Mouse (Mus musculus) midbrain, embryonic 11.5 days (tissue): ENCODE data around the gene Slc35g1. TPM values are rescaled to one million over a fixed set of nuclear protein-coding genes. Genes with fewer than 3 reads are reported as not detected.

Experiments used
- ATAC-seq: fragments of 200-750 bp; cut with Nextera tagmentation; 2 replicates; pipeline ENCODE4 v1.8.0; 2017; ENCODE audit warnings: moderate TSS enrichment, moderate library complexity; ENCODE audit not compliant: low FRiP score
- DNase-seq: peaks from one replicate; pipeline ENCODE4 v3.0.0; 2015; ENCODE audit warnings: low spot score; ENCODE audit errors: missing footprints
- H3K27ac ChIP-seq: fragments of 300-500 bp; sonication (generic); 2 replicates; pipeline ENCODE4 v1.5.1; 2014; ENCODE audit warnings: low read depth, low read length
- H3K27me3 ChIP-seq: fragments of 300-500 bp; sonication (generic); 2 replicates; pipeline ENCODE4 v1.6.1; 2014; ENCODE audit warnings: mild to moderate bottlenecking, low read length, moderate library complexity, mixed read lengths; ENCODE audit not compliant: control insufficient read depth, insufficient read depth
- H3K36me3 ChIP-seq: fragments of 300-500 bp; sonication (generic); 2 replicates; pipeline ENCODE4 v1.6.1; 2014; ENCODE audit warnings: mild to moderate bottlenecking, low read length, moderate library complexity, mixed read lengths; ENCODE audit not compliant: control insufficient read depth, insufficient read depth
- H3K4me1 ChIP-seq: fragments of 300-500 bp; sonication (generic); 2 replicates; pipeline ENCODE4 v1.6.1; 2014; ENCODE audit warnings: low read length; ENCODE audit not compliant: control insufficient read depth, insufficient read depth
- H3K4me2 ChIP-seq: fragments of 300-500 bp; sonication (generic); 2 replicates; pipeline ENCODE4 v1.6.1; 2014; ENCODE audit warnings: mild to moderate bottlenecking, moderate library complexity
- H3K4me3 ChIP-seq: fragments of 300-500 bp; sonication (generic); 2 replicates; pipeline ENCODE4 v1.5.1; 2014; ENCODE audit warnings: low read depth, low read length
- H3K9ac ChIP-seq: fragments of 300-500 bp; sonication (generic); 2 replicates; pipeline ENCODE4 v1.6.1; 2014; ENCODE audit warnings: low read length
- H3K9me3 ChIP-seq: fragments of 300-500 bp; sonication (generic); 2 replicates; pipeline ENCODE4 v1.6.1; 2016; ENCODE audit warnings: low read length; ENCODE audit not compliant: control insufficient read depth
- WGBS: fragments of 180-500 bp; shearing (Covaris S2); extraction: QIAGEN DNeasy Blood & Tissue Kit; methylation state at CpG from one replicate; pipeline ENCODE4 v1.1.7; 2014; 5-methylcytosine and 5-hydroxymethylcytosine counted together
- polyA plus RNA-seq: library from polyadenylated mRNA; unstranded; fragments of >200 nt; fragmentation: Nextera tagmentation; extraction: Ambion mirVana; gene quantifications from 2 replicates; pipeline ENCODE4 v1.2.1, GENCODE M21; 2014

Gene Slc35g1
- polyA plus RNA-seq, result 7.0 and 8.0 TPM in 2 replicates

GRCm38 (mm10) chr19:38395701-38396632, at the start of gene Slc35g1:
Gene Slc35g1 (plus strand): TSS chr19:38395980.
- WGBS, result under 1% methylated on average over 60 of the region's 90 CpGs
- DNase-seq, result peak; percentile 98
- no peaks in the 10 kb centered on the region for H3K36me3 ChIP-seq
- peak within 1 kb of the TSS; percentile 86 for H3K9ac ChIP-seq
- no peaks in the 10 kb centered on the region for H3K9me3 ChIP-seq
- peaks cover 5% of the 10 kb centered on the region; the same call in 1 of the 2 replicates for H3K4me1 ChIP-seq
- peak; percentile 97 for ATAC-seq
- peak within 1 kb of the TSS; percentile 75 for H3K4me2 ChIP-seq
- H3K4me3 ChIP-seq, result peak within 1 kb of the TSS; percentile 68
- 0 out of 2 replicates have a peak within 1 kb of the TSS, but pooled peaks have one; percentile 14 for H3K27ac ChIP-seq
- H3K27me3 ChIP-seq, result no peaks in the 10 kb centered on the region

GRCm38 (mm10) chr19:38348271-38349012, 47.3 kb upstream of the Slc35g1 start:
- H3K27ac ChIP-seq, result no peak overlapping the region
- no peak overlapping the region for H3K4me3 ChIP-seq
- no peak overlapping the region for H3K4me2 ChIP-seq
- no peaks in the 10 kb centered on the region for H3K27me3 ChIP-seq
- H3K9ac ChIP-seq, result no peak overlapping the region
- no peaks in the 10 kb centered on the region for H3K36me3 ChIP-seq
- H3K9me3 ChIP-seq, result no peaks in the 10 kb centered on the region
- DNase-seq, result no peak
- WGBS, result 37% methylated on average over 13 of the region's 13 CpGs
- no peaks in the 10 kb centered on the region for H3K4me1 ChIP-seq
- ATAC-seq, result no peak

DNA sequence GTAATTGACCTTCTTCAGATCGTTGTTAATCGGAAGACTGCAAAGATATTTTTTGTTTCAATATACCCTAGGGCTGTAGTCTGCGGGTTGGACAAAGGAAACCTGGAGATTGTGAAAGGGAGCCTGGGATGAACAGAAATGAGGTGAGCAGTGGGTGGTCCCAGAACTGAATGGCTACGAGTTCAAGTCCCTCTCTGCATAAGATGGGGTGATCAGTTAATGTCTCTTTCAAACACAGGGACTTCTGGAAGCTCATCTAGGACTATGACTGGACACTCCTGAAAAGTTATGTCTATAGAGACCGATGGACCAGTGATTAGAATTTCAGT, 46.8 kb upstream of the Slc35g1 start:
- no peaks in the 10 kb centered on the region for H3K9me3 ChIP-seq
- no peaks in the 10 kb centered on the region for H3K27me3 ChIP-seq
- no peak overlapping the region for H3K4me3 ChIP-seq
- DNase-seq (no peak), ATAC-seq (no peak)
- H3K4me1 ChIP-seq, result no peaks in the 10 kb centered on the region
- no peak overlapping the region for H3K4me2 ChIP-seq
- WGBS, result 83% methylated on average over 5 of the region's 5 CpGs
- H3K9ac ChIP-seq, result no peak overlapping the region
- H3K27ac ChIP-seq, result no peak overlapping the region
- no peaks in the 10 kb centered on the region for H3K36me3 ChIP-seq

GRCm38 (mm10) chr19:38351202-38351601, 44.6 kb upstream of the Slc35g1 start:
- H3K4me3 ChIP-seq, result no peak overlapping the region
- no peak for DNase-seq
- 94% methylated on average over 2 of the region's 2 CpGs for WGBS
- H3K36me3 ChIP-seq, result no peaks in the 10 kb centered on the region
- H3K27ac ChIP-seq, result no peak overlapping the region
- H3K4me2 ChIP-seq, result no peak overlapping the region
- no peaks in the 10 kb centered on the region for H3K27me3 ChIP-seq
- ATAC-seq, result no peak
- H3K9me3 ChIP-seq, result no peaks in the 10 kb centered on the region
- no peak overlapping the region for H3K9ac ChIP-seq
- no peaks in the 10 kb centered on the region for H3K4me1 ChIP-seq

GRCm38 (mm10) chr19:38351728-38352127, 44.1 kb upstream of the Slc35g1 start:
- DNase-seq (no peak), ATAC-seq (no peak)
- no peaks in the 10 kb centered on the region for H3K9me3 ChIP-seq
- H3K27me3 ChIP-seq, result no peaks in the 10 kb centered on the region
- no peak overlapping the region for H3K4me2 ChIP-seq
- H3K4me3 ChIP-seq, result no peak overlapping the region
- no peak overlapping the region for H3K27ac ChIP-seq
- H3K36me3 ChIP-seq, result no peaks in the 10 kb centered on the region
- no peaks in the 10 kb centered on the region for H3K4me1 ChIP-seq
- no peak overlapping the region for H3K9ac ChIP-seq
- WGBS, result 94% methylated on average over 3 of the region's 3 CpGs

DNA sequence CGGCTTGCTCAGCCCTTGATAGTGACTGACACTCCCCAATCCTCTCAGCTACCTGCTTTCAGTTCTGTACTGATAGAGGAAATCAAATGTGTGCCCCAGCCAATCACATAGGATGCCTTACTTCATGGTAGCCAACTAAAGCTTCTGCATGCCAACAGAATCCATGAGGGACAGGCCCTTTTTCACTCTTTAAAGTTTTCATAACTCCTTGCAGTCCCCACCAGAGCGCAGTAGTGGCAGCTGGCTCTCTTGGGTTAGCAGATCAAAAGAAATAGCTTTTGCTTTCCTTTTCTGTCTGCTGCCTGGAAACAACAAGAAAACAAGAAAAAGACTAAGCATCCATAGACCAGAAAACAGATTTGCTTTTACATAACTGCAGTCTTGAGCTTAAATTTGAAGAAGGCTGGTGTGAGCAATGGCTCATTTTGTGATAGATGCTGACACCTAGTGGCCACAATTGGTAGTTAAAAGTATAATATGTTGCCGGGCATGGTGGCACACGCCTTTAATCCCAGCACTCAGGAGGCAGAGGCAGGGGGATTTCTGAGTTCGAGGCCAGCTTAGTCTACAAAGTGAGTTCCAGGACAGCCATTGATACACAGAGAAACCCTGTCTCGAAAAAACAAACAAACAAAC, 43.2 kb upstream of the Slc35g1 start:
- WGBS, result 47% methylated on average over 6 of the region's 6 CpGs
- ATAC-seq, result 0 out of 2 replicates have a peak, but pooled peaks have one; percentile 38
- Histone ChIP-seq H3K36me3 (no peaks in the 10 kb centered on the region), H3K4me1 (no peaks in the 10 kb centered on the region), H3K4me2 (no peak overlapping the region), H3K9ac (no peak overlapping the region), H3K27me3 (no peaks in the 10 kb centered on the region), H3K4me3 (no peak overlapping the region), H3K9me3 (no peaks in the 10 kb centered on the region), H3K27ac (no peak overlapping the region)
- peak; percentile 96 for DNase-seq

DNA sequence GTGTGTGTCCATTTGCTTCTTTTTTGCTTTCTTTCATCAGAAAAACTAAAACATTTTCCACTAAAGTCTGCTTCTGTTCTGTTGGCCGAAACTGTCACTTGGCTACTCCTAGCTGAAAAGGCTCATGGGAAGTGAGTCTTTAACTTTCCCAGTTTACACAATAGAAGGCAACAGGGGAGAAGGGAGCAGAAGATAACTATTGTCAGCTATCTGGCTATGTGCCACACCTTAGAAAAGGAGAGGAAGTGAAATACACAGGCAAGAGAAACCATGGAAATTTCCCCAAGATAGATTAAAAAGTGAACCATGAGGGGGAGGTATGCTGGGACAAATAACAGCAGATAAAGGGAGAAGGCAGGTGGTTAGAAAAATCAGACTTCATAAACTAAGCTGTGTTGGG, 41.5 kb upstream of the Slc35g1 start:
- ATAC-seq (no peak), DNase-seq (no peak)
- H3K36me3 ChIP-seq, result no peaks in the 10 kb centered on the region
- H3K27me3 ChIP-seq, result no peaks in the 10 kb centered on the region
- H3K4me1 ChIP-seq, result no peaks in the 10 kb centered on the region
- H3K27ac ChIP-seq, result no peak overlapping the region
- WGBS, result 86% methylated on average over 1 of the region's 1 CpGs
- H3K4me3 ChIP-seq, result no peak overlapping the region
- H3K9ac ChIP-seq, result no peak overlapping the region
- H3K4me2 ChIP-seq, result no peak overlapping the region
- no peaks in the 10 kb centered on the region for H3K9me3 ChIP-seq

DNA sequence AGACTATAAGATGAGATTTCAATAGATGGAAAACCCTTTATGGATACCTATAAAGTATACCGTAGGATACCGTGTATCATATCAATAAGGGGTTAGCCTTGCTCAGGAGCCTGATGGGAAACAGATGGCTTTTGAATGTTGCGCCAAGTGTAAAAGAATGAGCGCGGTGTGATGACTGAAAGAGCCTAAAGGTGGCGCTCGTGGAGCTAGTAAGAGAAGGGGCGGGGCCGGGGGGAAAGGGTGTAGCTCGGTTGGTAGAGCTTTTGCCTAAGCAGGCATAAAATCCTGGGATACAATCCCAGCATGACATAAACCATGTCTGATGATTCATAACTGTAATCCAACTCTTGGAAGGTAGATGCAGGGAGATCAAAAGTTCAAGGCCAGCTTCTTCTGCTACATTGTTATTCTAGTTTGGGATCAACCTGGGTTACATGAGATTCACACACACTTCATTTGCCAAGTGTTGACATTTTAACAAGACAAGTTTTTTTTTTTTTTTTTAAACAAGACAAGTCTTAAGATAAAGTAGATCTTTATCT, 40.9 kb upstream of the Slc35g1 start:
- no peaks in the 10 kb centered on the region for H3K27me3 ChIP-seq
- ATAC-seq (no peak), DNase-seq (no peak)
- H3K36me3 ChIP-seq, result no peaks in the 10 kb centered on the region
- no peak overlapping the region for H3K4me2 ChIP-seq
- no peak overlapping the region for H3K9ac ChIP-seq
- no peaks in the 10 kb centered on the region for H3K4me1 ChIP-seq
- no peak overlapping the region for H3K4me3 ChIP-seq
- no peak overlapping the region for H3K27ac ChIP-seq
- 79% methylated on average over 10 of the region's 10 CpGs for WGBS
- H3K9me3 ChIP-seq, result no peaks in the 10 kb centered on the region
